Mouse (Mus musculus): ENCODE measurements around the gene Gpx6. TPM values are rescaled to one million over a fixed set of nuclear protein-coding genes. Genes with fewer than 3 reads are reported as not detected.

Gpx6 gene
- total RNA-seq, 2 experiments from 2014 or later, result not detected

GRCm38 (mm10) chr13:21292631-21293030 is 19.3 kb upstream of the Gpx6 start, which contains the start of gene Gpx5:
TSS of gene Gpx5 (minus strand) at chr13:21292731.
- no peak for TF ChIP-seq CTCF (IDR thresholded peaks at IDR 0.05)
- Histone ChIP-seq H3K4me3 (no peak within 1 kb of the TSS), H3K27ac (no peak within 1 kb of the TSS)
- no peak for DNase-seq
- intact Hi-C loops (cut with DNase I), result no loop called here

- intact Hi-C loops (cut with DNase I), result no loop called here
- no peak for TF ChIP-seq CTCF (IDR thresholded peaks at IDR 0.05)
- Histone ChIP-seq H3K27ac (no peak overlapping the region), H3K4me3 (no peak overlapping the region)
- no peak for DNase-seq
Measured at GRCm38 (mm10) chr13:21298557-21298956, 13.4 kb upstream of the Gpx6 start.

- intact Hi-C loops (cut with DNase I), result no loop called here
- no peak overlapping the region for H3K27ac ChIP-seq
- DNase-seq, result no peak
- no peak for TF ChIP-seq CTCF (IDR thresholded peaks at IDR 0.05)
- no peak overlapping the region for H3K4me3 ChIP-seq
Measured at GRCm38 (mm10) chr13:21304483-21305066, 7.3 kb upstream of the Gpx6 start.

- DNase-seq, result no peak
- intact Hi-C loops (cut with DNase I), result no loop called here
- TF ChIP-seq CTCF (IDR thresholded peaks at IDR 0.05), result no peak
- Histone ChIP-seq H3K27ac (no peak overlapping the region), H3K4me3 (no peak overlapping the region)
Measured at GRCm38 (mm10) chr13:21309788-21310187, 2.1 kb upstream of the Gpx6 start.

- Histone ChIP-seq H3K4me3 (no peak overlapping the region), H3K27ac (no peak overlapping the region)
- no peak for DNase-seq
- intact Hi-C loops (cut with DNase I), result no loop called here
- TF ChIP-seq CTCF (IDR thresholded peaks at IDR 0.05), result no peak
Measured at GRCm38 (mm10) chr13:21312854-21313253, 929 bp downstream of the Gpx6 start.

GRCm38 (mm10) chr13:21313903-21314302 is 2.0 kb downstream of the Gpx6 start:
- DNase-seq, result no peak
- intact Hi-C loops (cut with DNase I), result no loop called here
- Histone ChIP-seq H3K4me3 (no peak overlapping the region), H3K27ac (no peak overlapping the region)
- no peak for TF ChIP-seq CTCF (IDR thresholded peaks at IDR 0.05)

GRCm38 (mm10) chr13:21320262-21320661 is 8.3 kb downstream of the Gpx6 start:
- intact Hi-C loops (cut with DNase I), result loop anchor here (10.0 kb wide), 1 partner anchor 85 kb away; no protein-coding TSS in a partner anchor
- no peak overlapping the region for H3K27ac ChIP-seq
- no peak for DNase-seq
- H3K4me3 ChIP-seq, result no peak overlapping the region
- TF ChIP-seq CTCF (IDR thresholded peaks at IDR 0.05), result no peak

GRCm38 (mm10) chr13:21321890-21322494 is 10.1 kb downstream of the Gpx6 start:
- H3K4me3 ChIP-seq, result peak overlapping the region; percentile 40
- intact Hi-C loops (cut with DNase I), result loop anchor here (10.0 kb wide), 1 partner anchor 87 kb away; no protein-coding TSS in a partner anchor

GRCm38 (mm10) chr13:21322509-21323375 is 10.8 kb downstream of the Gpx6 start:
- H3K4me3 ChIP-seq, result peak overlapping the region; percentile 40
- no peak for DNase-seq
- no peak for TF ChIP-seq CTCF (IDR thresholded peaks at IDR 0.05)
- intact Hi-C loops (cut with DNase I), result loop anchor here (10.0 kb wide), 1 partner anchor 88 kb away; no protein-coding TSS in a partner anchor
- no peak overlapping the region for H3K27ac ChIP-seq

More at GRCm38 (mm10) chr13:21321890-21322494, 10.1 kb downstream of the Gpx6 start:
- no peak for TF ChIP-seq CTCF (IDR thresholded peaks at IDR 0.05)
- H3K27ac ChIP-seq, result no peak overlapping the region
- no peak for DNase-seq

GRCm38 (mm10) chr13:21323405-21323804 is 11.5 kb downstream of the Gpx6 start:
- TF ChIP-seq CTCF (IDR thresholded peaks at IDR 0.05), result no peak
- H3K27ac ChIP-seq, result no peak overlapping the region
- intact Hi-C loops (cut with DNase I), result loop anchor here (10.0 kb wide), 1 partner anchor 89 kb away; no protein-coding TSS in a partner anchor
- no peak overlapping the region for H3K4me3 ChIP-seq
- DNase-seq, result no peak

GRCm38 (mm10) chr13:21326191-21326590 is 14.3 kb downstream of the Gpx6 start:
- TF ChIP-seq CTCF (IDR thresholded peaks at IDR 0.05), result peak; percentile 58
- intact Hi-C loops (cut with DNase I), result loop anchor here (5.0 to 10.0 kb wide), 2 partner anchors 49 to 91 kb away; no protein-coding TSS in a partner anchor
- peak overlapping the region; percentile 79 for H3K4me3 ChIP-seq
- DNase-seq, result no peak
- H3K27ac ChIP-seq, result no peak overlapping the region

GRCm38 (mm10) chr13:21326657-21327211 is 14.8 kb downstream of the Gpx6 start:
- peak overlapping the region; percentile 57; the same call in 1 of the 2 replicates for H3K27ac ChIP-seq
- DNase-seq, result peak; percentile 80
- peak overlapping the region; percentile 79 for H3K4me3 ChIP-seq
- intact Hi-C loops (cut with DNase I), result loop anchor here (5.0 to 10.0 kb wide), 2 partner anchors 49 to 92 kb away; no protein-coding TSS in a partner anchor
- TF ChIP-seq CTCF (IDR thresholded peaks at IDR 0.05), result peak; percentile 80

Data from gastrocnemius, adult 2 months (tissue).